Mouse (Mus musculus) urinary bladder, postnatal 36 days (tissue): Measurements from ENCODE around the gene Rab40c.

Experiments
- DNase-seq, 2 experiments: peaks; one replicate each; pipeline ENCODE4 v3.0.0; 2022; ENCODE audit warnings: low spot score in 2 of 2, mixed read lengths in 1 of 2

Gene Rab40c

GRCm38 (mm10) chr17:25900193-25900592 is 19.3 kb downstream of the Rab40c start:
- no peak for DNase-seq

- no peak for DNase-seq
These were observed 23.6 kb downstream of the Rab40c start for GRCm38 (mm10) chr17:25895891-25896290.

GRCm38 (mm10) chr17:25895415-25895814 is 24.1 kb downstream of the Rab40c start:
- DNase-seq = no peak

GRCm38 (mm10) chr17:25893975-25894617 is 25.4 kb downstream of the Rab40c start:
- DNase-seq = peak; percentile 45 to 66

- DNase-seq = no peak
These were observed 30.7 kb downstream of the Rab40c start for GRCm38 (mm10) chr17:25888837-25889236.

GRCm38 (mm10) chr17:25887467-25887866 is 32.1 kb downstream of the Rab40c start:
- DNase-seq = no peak

- no peak for DNase-seq
These were observed 32.7 kb downstream of the Rab40c start for GRCm38 (mm10) chr17:25886806-25887205.

- DNase-seq = no peak
These were observed 33.9 kb downstream of the Rab40c start for GRCm38 (mm10) chr17:25885636-25886035.

GRCm38 (mm10) chr17:25883824-25884223 is 35.7 kb downstream of the Rab40c start:
- DNase-seq = no peak

- no peak for DNase-seq
These were observed 36.3 kb downstream of the Rab40c start for GRCm38 (mm10) chr17:25883268-25883667.

GRCm38 (mm10) chr17:25882306-25882705 is 37.2 kb downstream of the Rab40c start:
- DNase-seq = no peak

- no peak for DNase-seq
These were observed 37.8 kb downstream of the Rab40c start for GRCm38 (mm10) chr17:25881691-25882090.

GRCm38 (mm10) chr17:25880913-25881641 is 38.5 kb downstream of the Rab40c start:
- DNase-seq = no peak

- DNase-seq = no peak
These were observed 39.2 kb downstream of the Rab40c start, which contains the start of gene Wfikkn1 for GRCm38 (mm10) chr17:25880196-25880910. Wfikkn1 (minus strand) TSS chr17:25880858.

GRCm38 (mm10) chr17:25879750-25880149 is 39.8 kb downstream of the Rab40c start:
- DNase-seq = no peak

GRCm38 (mm10) chr17:25879261-25879660 is 40.3 kb downstream of the Rab40c start:
- no peak for DNase-seq

GRCm38 (mm10) chr17:25878611-25879180 is 40.8 kb downstream of the Rab40c start:
- no peak for DNase-seq

GRCm38 (mm10) chr17:25877741-25878610 is 41.6 kb downstream of the Rab40c start:
- no peak for DNase-seq

- DNase-seq = no peak
These were observed 42.5 kb downstream of the Rab40c start for GRCm38 (mm10) chr17:25877025-25877424.

GRCm38 (mm10) chr17:25876347-25876915 is 43.1 kb downstream of the Rab40c start:
- no peak for DNase-seq
